In the genomic region with DNA sequence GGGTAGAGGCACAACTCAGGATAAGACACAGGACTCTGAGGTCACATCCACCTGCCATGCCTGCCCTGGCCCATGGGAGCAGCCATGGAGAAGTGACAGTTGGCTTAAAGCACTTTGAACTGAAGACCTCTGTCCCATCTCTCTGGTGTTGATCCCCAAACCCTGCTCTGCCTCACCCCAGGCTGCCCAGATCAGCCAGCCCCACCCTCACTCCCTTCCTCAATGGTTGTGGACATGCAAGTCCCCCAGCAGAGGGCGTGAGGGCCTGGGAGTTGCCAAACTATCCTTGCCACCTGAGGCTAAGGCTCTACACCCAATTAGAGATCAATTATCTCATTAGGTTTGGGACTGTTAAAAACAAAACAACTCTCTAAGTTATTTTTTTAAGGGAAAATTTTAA, we compare ENCODE assay signal across 1 mouse cellular context.
TF ChIP-seq lines count a peak whose summit lies in the region.

No protein-coding gene starts in this region.

TF ChIP-seq in CH12.LX, 34 proteins besides CTCF, POLR2A, EP300 and RAD21 (continued from another document):
- TF ChIP-seq SMC3 (IDR thresholded peaks at IDR 0.05; ENCODE audit: low read depth, low read length) (peak; percentile 70), CHD1 (IDR thresholded peaks at IDR 0.05; ENCODE audit: low read depth, low read length) (no peak), USF1 (IDR thresholded peaks at IDR 0.05; ENCODE audit: low read depth, low read length) (no peak), ELF1 (IDR thresholded peaks at IDR 0.05; ENCODE audit: low read depth, low read length) (no peak), MXI1 (IDR thresholded peaks at IDR 0.05; ENCODE audit: low read depth, low read length) (no peak), NRF1 (IDR thresholded peaks at IDR 0.05; ENCODE audit: low read depth, low read length) (no peak), MAFK (IDR thresholded peaks at IDR 0.05; ENCODE audit: insufficient replicate concordance, low read length) (no peak)
